16 mouse cellular contexts compared by ENCODE assay signal in genomic region chr4:3059511-3060054, GRCm38 (mm10).
DNase-seq lines count a peak whose midpoint lies in the region; ATAC-seq and TF ChIP-seq lines count a peak whose summit lies in the region.
"Had no signal": no experiment of that assay in that cellular context is flagged by ENCODE, and none has a peak within 500 bp of the region (broad histone marks: within the 10 kb centered on the region; RNA-seq: fewer than 3 reads in every experiment).

No protein-coding gene starts in this region.

- no peaks in the 10 kb centered on the region for H3K27me3 ChIP-seq in heart, adult 2 months (ENCODE audit: control insufficient read depth, insufficient read depth, low read length)
- H3K27me3 ChIP-seq in megakaryocyte, embryonic 14.5 days (replicated peaks), result no peaks in the 10 kb centered on the region
- H3K27me3 ChIP-seq: CH12.LX; forebrain, embryonic 15.5 days had no signal

- H3K79me2 ChIP-seq in heart, adult 2 months (replicated peaks; ENCODE audit: control insufficient read depth, insufficient read depth, low read length), result no peaks in the 10 kb centered on the region

- peak; percentile 1 to 15 for DNase-seq in heart, adult 2 months
- DNase-seq in heart, adult 8-10 months (ENCODE audit: low spot score), result no peak
- peak; percentile 3 for DNase-seq in 416B (ENCODE audit: low read depth)
- DNase-seq in gastrocnemius, postnatal 4 days (ENCODE audit: low spot score in 2 of 2), result peak; percentile 4 to 10
- DNase-seq in left cerebral cortex, postnatal 4 days, result no peak
- DNase-seq: cerebellum, adult 18-20 months; kidney, postnatal 14 days; thymus, adult 18-20 months had no signal

- no peaks in the 10 kb centered on the region for H3K4me1 ChIP-seq in heart, adult 2 months (ENCODE audit: control insufficient read depth, insufficient read depth, low read length)
- H3K4me1 ChIP-seq in megakaryocyte, embryonic 14.5 days, result no peaks in the 10 kb centered on the region; the same call in 1 of the 2 replicates
- H3K4me1 ChIP-seq: forebrain, embryonic 15.5 days; midbrain, embryonic 10.5 days had no signal

- ATAC-seq in megakaryocyte, adult 5-6 weeks (ENCODE audit: poor library complexity, severe bottlenecking), result no peak
- ATAC-seq: forebrain, embryonic 15.5 days; intestine, postnatal 0 days had no signal

- no peak for TF ChIP-seq CTCF in heart, adult 2 months (IDR thresholded peaks at IDR 0.05)

- no peak for TF ChIP-seq EP300 in heart, adult 2 months (IDR thresholded peaks at IDR 0.05; ENCODE audit: insufficient read depth, low read depth, low read length)

- no peak for TF ChIP-seq POLR2A in heart, adult 2 months (IDR thresholded peaks at IDR 0.05; ENCODE audit: insufficient read depth, low read depth, low read length)

- no peaks in the 10 kb centered on the region for H3K36me3 ChIP-seq in heart, adult 2 months (ENCODE audit: control insufficient read depth, insufficient read depth, low read length)
- no peaks in the 10 kb centered on the region for H3K36me3 ChIP-seq in megakaryocyte, embryonic 14.5 days (replicated peaks; ENCODE audit: low read length)
- H3K36me3 ChIP-seq: forebrain, embryonic 15.5 days; midbrain, embryonic 10.5 days had no signal

- no peak overlapping the region for H3K9ac ChIP-seq in heart, adult 2 months (ENCODE audit: low read depth, low read length)
- H3K9ac ChIP-seq: forebrain, embryonic 15.5 days; hindbrain, embryonic 14.5 days; liver, embryonic 14.5 days had no signal

- intact Hi-C loops in heart, adult 2 months (cut with DNase I), result no loop called here
- intact Hi-C loops in left cerebral cortex, postnatal 4 days (cut with DNase I), result no loop called here

- no peak overlapping the region for H3K4me3 ChIP-seq in heart, adult 2 months
- H3K4me3 ChIP-seq in megakaryocyte, embryonic 14.5 days (replicated peaks), result peak overlapping the region; percentile 70
- H3K4me3 ChIP-seq: forebrain, embryonic 15.5 days; midbrain, embryonic 10.5 days had no signal

- H3K27ac ChIP-seq in heart, adult 2 months, result no peak overlapping the region
- H3K27ac ChIP-seq: forebrain, embryonic 15.5 days; hindbrain, embryonic 14.5 days; liver, embryonic 14.5 days; midbrain, embryonic 10.5 days had no signal

- H3K9me3 ChIP-seq in megakaryocyte, embryonic 14.5 days, result peaks cover 69% of the 10 kb centered on the region

- WGBS in heart, adult 2 months, result 52% methylated on average over 2 of the region's 2 CpGs

Comparison
In these comparisons a context has a peak if more than half of its experiments do, and no peak if none do; other contexts are left out.
1. DNase-seq: peak in heart, adult 2 months (2 of 2), 416B (single experiment) and gastrocnemius, postnatal 4 days (2 of 2); none in heart, adult 8-10 months (single experiment) and left cerebral cortex, postnatal 4 days (single experiment).